Mouse (Mus musculus) gastrocnemius, adult 2 months (tissue): ENCODE data around the gene Gm45062. TPM values are rescaled to one million over a fixed set of nuclear protein-coding genes. Genes with fewer than 3 reads are reported as not detected.

Experiments used
- DNase-seq: peaks from one replicate; pipeline ENCODE4 v3.0.0; 2022
- H3K27ac ChIP-seq: fragments of 200-600 bp; 2 replicates; pipeline ENCODE4 v1.8.1; 2022; ENCODE audit warnings: mild to moderate bottlenecking
- H3K4me3 ChIP-seq: fragments of 200-600 bp; 2 replicates; pipeline ENCODE4 v1.8.1; 2022; ENCODE audit warnings: mild to moderate bottlenecking, moderate library complexity
- CTCF ChIP-seq: fragments of 200-600 bp; IDR thresholded peaks from 2 replicates; pipeline ENCODE4 v1.8.1; 2022; ENCODE audit warnings: antibody characterized with exemption, mild to moderate bottlenecking, moderate library complexity
- intact Hi-C: fragments of 180-260 bp; cut with DNase I; formaldehyde crosslinking; loops from one replicate; pipeline ENCODE4 v1.15.1; 2025
- total RNA-seq, 2 experiments: library from RNA; stranded (reverse); gene quantifications; 2 replicates each; pipeline ENCODE4 v1.2.3; 2021

The Gm45062 gene
- total RNA-seq, 2 experiments from 2014 or later: 0.67 TPM; not detected in 1

DNA sequence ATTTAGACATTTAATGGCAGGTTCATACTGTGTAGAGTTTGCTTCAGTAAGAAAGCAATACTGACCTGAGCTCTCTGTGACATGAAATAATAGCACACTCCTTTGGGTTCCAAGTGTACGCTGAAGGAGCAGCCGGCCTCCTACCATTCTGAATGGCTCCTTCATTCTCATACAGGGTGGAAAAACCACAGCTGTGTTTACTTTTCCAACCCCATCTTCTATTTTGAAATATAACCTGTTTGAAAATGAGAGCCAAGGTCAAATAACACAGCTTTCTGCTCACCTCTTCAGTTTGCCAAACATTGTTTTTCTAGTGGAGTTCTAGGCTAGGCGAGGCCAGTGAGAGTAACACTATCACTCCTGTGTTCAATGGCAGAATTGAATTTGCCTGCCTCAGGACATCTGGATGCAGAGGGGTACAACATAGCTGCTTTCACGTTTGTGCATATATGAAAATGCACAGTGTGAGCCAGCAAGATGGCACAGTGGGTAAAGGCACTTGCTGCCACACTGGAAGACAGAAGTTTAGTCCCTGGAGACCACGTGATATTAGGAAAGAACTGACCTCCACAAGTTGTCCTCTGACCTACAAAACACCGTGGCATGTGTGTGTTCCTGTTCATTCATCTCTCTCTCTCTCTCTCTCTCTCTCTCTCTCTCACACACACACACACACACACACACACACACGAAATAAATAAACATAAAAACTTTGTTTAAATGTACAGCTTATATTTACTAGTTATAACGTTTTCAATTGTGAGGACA lies 157.7 kb downstream of the Gm45062 start:
- intact Hi-C loops: loop anchor here (10.0 kb wide), 1 partner anchor 88 kb away; the partner anchor contains the start of gene Glcci1
- H3K27ac ChIP-seq: no peak overlapping the region
- no peak for TF ChIP-seq CTCF
- DNase-seq: no peak
- H3K4me3 ChIP-seq: no peak overlapping the region

DNA sequence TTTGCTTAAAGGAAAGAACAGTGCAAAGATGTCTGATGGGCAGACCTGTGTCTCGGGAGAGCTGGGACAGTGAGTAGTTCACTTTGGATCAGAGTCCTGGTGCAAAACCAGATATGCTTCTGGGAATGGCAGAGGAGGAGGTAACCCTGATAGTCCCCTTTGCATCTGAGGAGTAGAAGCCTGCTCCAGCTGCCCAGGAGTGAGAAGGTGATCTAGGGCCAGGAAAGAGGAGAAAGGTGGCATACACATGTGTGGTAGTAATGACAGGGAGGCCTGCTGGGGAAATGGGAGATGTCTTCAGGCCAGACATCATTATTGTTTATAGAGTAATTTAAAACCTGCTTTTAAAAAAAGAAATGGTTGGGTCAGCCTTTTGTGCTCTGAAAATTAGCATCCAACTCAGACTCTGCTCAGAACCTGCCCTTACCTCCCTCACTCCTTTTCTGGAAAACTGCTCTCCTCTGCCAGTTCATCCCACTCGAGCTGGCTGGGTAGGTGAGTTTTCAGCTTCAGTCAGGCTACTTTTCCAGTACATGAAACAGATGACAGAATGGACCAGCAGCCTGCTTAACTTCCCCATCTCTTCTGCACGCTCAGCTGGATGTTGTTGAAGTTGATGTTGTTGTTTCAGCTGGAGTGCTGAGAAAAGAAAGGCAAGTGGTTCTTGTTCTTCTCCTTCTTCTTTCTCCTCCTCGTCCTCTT lies 160.4 kb downstream of the Gm45062 start:
- intact Hi-C loops: loop anchor here (10.0 kb wide), 1 partner anchor 85 kb away; the partner anchor contains the start of gene Glcci1
- H3K4me3 ChIP-seq: no peak overlapping the region
- DNase-seq: no peak
- no peak for TF ChIP-seq CTCF
- H3K27ac ChIP-seq: no peak overlapping the region; the same call in 1 of the 2 replicates

DNA sequence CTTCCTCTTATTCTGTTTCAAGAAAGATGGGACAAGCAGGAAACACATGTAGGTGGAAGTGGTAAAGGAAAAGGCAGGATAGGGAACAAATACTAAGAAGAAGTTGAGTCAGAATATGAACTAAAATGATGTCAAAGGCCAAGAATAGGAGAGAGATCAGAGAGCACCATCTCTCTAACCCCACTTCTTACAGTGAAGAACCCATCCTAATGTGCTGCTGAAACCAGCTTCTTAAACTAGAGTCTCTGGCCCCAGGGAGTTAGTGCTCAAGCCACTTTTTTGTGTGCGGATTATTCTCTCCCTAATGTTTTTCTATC lies 160.9 kb downstream of the Gm45062 start:
- Histone ChIP-seq H3K27ac (no peak overlapping the region), H3K4me3 (no peak overlapping the region)
- intact Hi-C loops: no loop called here
- no peak for TF ChIP-seq CTCF
- DNase-seq: no peak

DNA sequence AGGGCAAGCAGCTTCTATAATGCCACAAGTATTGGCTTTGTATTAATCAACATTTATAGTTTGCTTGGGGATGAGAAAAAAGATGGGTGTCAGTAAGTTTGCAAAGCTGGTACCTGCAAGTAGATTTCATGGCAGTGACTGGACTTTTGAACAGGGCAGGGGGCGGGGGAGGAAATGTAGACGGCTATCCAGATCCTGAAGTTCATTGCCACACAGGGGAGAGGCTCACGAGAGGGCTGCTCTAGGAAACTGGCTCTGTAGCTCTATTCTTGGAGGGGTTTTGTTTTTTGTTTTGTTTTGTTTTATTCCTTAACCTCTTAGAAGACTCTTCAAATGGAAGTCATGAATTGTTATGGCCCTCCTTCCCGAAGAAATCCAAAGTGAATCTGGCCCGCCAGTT lies 162.2 kb downstream of the Gm45062 start:
- DNase-seq: no peak
- no peak for TF ChIP-seq CTCF
- no peak overlapping the region for H3K27ac ChIP-seq
- no peak overlapping the region for H3K4me3 ChIP-seq
- intact Hi-C loops: no loop called here

DNA sequence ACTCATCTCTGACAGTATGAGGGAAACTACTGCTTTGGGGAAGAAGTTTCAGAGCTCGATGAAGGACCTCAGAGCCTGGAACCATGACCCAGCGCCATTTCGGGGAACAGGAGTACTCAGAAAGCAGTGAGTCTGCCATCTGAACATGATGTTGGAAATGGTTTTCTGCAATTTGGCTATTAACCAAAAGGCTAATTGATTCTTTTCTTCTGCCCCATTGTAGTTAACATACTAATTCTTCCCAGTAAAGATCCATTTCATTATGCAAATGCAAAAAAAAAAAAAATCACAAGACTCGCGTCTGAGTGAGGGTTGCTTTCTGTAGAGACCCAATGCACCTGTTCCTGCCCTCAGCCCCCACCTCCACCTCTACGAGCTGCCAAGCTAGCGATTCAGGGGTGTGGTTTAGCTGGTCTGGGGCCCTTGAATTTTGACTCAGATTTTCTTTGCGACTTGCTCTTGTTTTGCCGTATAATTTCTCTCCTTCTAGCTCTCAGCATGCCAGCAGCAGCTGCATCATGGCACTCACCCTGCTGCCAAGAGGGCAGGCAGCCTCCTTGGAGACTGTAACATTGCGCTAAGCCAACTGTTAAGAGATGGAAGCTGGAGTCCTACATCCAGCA lies 162.8 kb downstream of the Gm45062 start:
- intact Hi-C loops: no loop called here
- Histone ChIP-seq H3K4me3 (peak overlapping the region; percentile 65), H3K27ac (peak overlapping the region; percentile 1; the same call in 1 of the 2 replicates)
- TF ChIP-seq CTCF: no peak
- peak; percentile 65 for DNase-seq

DNA sequence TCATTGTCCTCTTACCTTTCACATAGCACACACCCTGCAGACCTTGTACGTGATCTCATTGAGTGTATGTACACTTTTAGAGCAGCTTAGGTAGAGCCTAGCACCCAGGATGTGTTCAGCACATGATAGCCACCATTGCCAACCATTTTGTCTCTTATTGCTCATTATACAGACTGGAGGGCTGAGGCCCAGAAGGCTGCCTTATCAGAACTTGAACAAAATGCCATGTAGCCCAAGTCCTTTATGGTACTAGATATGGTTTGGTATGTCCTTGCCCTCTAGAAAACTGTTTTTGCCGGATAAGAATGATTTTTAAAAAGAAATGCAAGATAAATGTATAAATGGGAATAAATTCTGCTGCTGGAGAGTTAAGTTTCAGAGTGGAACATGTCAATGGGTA lies 163.9 kb downstream of the Gm45062 start:
- Histone ChIP-seq H3K27ac (no peak overlapping the region; the same call in 1 of the 2 replicates), H3K4me3 (no peak overlapping the region)
- intact Hi-C loops: no loop called here
- DNase-seq: no peak
- no peak for TF ChIP-seq CTCF

DNA sequence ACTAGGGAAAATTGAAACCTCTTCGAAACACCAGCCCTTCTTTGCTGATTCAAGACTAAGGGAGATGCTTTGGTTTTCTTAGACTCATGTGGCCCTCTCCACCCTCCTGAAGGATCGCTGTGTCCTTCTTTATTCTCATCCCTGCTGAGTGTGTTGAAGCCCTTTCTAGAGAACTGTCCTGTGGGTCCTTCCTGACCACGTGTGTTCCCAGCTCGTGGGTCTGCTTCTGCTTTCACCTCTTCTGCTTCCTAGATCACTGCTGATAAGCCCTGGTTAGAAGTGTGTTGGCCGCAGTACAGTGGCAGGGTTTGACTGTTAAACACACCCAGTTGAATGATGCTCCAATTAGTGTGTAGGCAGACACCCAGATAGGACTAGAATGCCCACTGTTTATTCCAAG lies 168.4 kb downstream of the Gm45062 start:
- no peak for TF ChIP-seq CTCF
- no peak overlapping the region for H3K4me3 ChIP-seq
- no peak for DNase-seq
- intact Hi-C loops: no loop called here
- H3K27ac ChIP-seq: 0 out of 2 replicates have a peak overlapping the region, but pooled peaks have one; percentile 20

DNA sequence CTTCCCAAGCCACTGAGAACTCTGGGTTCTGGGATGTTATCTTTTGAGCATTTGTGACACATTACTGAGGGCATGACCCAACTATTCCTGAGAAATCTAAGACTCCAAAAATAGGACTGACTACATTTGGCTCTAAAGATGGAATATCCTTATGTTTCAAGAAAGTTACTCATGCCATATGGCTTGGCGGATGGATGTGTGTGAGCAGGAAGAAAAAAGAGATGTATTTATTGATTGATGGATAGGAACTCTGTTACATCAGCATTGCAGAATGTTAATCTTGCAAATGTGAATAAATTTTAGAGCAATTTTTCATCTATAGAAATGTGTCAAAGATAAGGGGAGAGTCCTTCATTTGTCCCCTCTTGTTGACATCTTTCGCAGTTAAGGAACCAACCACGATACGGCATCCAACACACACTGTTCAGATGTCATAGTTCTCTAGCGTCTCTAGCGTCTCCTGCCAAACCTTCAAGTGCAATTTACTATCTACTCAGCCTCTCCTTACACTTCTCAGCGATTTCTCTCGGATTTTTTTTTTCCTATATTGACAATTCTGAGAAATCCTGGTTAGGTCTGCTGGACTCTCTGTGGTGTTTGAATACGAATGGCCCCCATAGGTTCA lies 171.5 kb downstream of the Gm45062 start:
- no peak overlapping the region for H3K4me3 ChIP-seq
- H3K27ac ChIP-seq: no peak overlapping the region
- no peak for TF ChIP-seq CTCF
- no peak for DNase-seq
- intact Hi-C loops: no loop called here

DNA sequence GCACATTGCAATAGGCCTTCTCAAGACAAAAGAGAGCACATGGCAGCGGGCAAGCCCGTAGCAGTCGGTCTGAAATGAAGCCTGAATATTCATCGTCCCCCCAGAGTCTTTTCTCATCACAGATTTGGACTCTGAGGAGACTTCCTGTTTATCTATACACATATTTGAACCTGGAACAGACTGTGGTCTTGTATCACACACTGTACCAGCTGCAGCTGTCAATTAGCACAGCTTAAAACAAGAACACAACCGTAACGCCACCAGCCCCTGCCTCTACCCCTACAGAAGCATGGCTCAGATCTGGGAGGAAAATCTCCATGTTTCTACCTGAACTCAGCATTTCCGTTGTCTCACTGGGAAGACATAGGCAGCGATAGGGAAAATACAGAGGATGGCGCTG lies 173.9 kb downstream of the Gm45062 start:
- H3K4me3 ChIP-seq: no peak overlapping the region
- no peak for TF ChIP-seq CTCF
- intact Hi-C loops: no loop called here
- no peak for DNase-seq
- no peak overlapping the region for H3K27ac ChIP-seq

DNA sequence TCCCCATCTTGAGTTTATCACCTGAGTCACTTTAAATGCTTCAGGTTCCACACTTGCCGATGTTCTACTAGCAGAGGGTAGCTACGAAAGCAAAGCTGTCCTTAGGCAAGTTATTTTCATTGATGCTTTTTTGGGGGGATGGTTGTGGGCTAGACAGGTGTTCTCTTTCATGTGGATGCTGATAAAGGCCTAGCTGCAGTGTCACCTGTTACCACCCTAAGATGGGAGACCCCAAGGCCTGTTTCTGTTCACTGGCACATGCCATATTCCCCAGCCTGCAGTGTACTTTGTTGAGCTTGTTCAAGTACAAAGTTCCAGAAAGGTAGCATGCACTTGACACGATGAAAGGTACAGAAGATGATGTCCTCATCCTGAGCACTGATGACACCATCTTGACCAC lies 178.7 kb downstream of the Gm45062 start:
- no peak overlapping the region for H3K27ac ChIP-seq
- no peak for DNase-seq
- no peak overlapping the region for H3K4me3 ChIP-seq
- TF ChIP-seq CTCF: no peak
- intact Hi-C loops: no loop called here

DNA sequence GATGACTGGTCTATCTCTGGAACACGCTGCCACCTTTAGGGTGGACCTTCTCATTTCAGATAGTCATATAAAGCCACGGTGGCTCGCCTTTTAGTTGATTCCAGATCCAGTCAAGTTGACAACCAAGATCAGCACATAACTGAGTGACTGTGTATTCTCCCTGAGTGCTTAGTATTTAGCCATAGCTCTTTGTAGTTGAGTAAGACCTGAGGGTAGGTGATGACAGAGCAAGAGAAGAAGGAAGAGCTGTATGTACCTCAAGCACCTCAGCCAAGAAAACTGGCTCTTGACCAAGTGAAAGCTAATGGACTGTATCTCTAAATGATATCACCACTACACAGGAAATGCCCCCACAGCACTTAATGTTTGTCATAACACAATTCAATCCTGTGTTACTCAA lies 182.6 kb downstream of the Gm45062 start:
- TF ChIP-seq CTCF: no peak
- H3K27ac ChIP-seq: no peak overlapping the region
- no peak for DNase-seq
- H3K4me3 ChIP-seq: no peak overlapping the region
- intact Hi-C loops: no loop called here

DNA sequence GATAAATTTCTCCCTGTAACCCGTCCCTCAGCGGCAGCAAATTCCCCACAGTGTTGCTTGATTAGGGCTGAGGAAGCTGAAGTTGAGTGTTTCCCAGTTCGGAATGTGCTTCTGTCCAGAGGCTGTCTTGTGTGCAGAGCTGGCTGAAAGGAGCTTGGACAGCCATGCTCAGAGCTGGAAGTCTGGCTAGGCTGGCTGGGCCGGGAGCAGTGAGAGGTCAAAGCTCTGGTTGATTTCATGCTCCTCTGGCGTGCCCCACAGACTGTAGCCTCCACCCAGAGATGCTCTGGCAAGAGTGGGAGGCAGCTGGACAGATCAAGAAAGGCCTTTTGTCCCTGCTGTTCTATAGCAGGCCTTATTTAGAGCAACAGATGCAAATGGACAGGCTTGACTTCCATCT lies 187.5 kb downstream of the Gm45062 start:
- DNase-seq: peak; percentile 76
- Histone ChIP-seq H3K27ac (peak overlapping the region; percentile 63), H3K4me3 (no peak overlapping the region)
- intact Hi-C loops: no loop called here
- no peak for TF ChIP-seq CTCF

DNA sequence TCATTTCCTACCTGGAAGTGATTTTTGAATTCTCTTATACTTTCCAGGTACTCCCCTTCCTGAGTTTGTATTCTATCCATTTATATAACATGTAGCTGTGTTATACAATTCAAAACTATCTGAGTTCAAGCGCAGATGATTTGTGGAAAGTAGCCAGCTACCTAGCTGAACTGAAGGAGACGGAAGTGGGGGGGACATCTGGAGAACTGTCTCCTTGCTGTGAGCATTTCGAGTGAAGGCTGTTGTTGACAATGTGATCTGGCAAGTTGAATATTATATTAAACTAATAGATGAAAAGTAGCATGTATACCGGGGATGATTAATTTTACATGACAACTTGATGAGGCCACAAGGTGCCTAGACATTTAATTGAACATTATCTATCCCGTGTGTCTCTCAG lies 196.3 kb downstream of the Gm45062 start:
- Histone ChIP-seq H3K27ac (no peak overlapping the region), H3K4me3 (no peak overlapping the region)
- intact Hi-C loops: no loop called here
- DNase-seq: no peak
- no peak for TF ChIP-seq CTCF
